Mouse (Mus musculus): ENCODE measurements at regions not wholly inside any gene's neighbourhood (a gene's known extent, or its start where the extent isn't known, plus 50 kb on each side); places are given as distances from the start of the nearest gene placed in this dataset.
A peak's percentile ranks its signal among the peaks of the same experiment; 100 is the strongest.

- H3K27me3 ChIP-seq = no peaks in the 10 kb centered on the region
- no peak overlapping the region for H3K27ac ChIP-seq
- H3K9ac ChIP-seq = no peak overlapping the region
- H3K4me3 ChIP-seq = no peak overlapping the region
- no peak overlapping the region for H3K4me2 ChIP-seq
- 0 out of 2 replicates have a peak, but pooled peaks cover 5% of the 10 kb centered on the region for H3K9me3 ChIP-seq
- no peaks in the 10 kb centered on the region for H3K4me1 ChIP-seq
- no peak for ATAC-seq (ENCODE audit: insufficient number of reproducible peaks, insufficient read depth, low FRiP score, low TSS enrichment, low read depth)
- no peaks in the 10 kb centered on the region; the same call in 1 of the 2 replicates for H3K36me3 ChIP-seq
- WGBS = 75% methylated on average over 3 of the region's 3 CpGs
These were observed 364.5 kb upstream of the Thbs1 start for GRCm38 (mm10) chr2:117747136-117747535.

GRCm38 (mm10) chr2:117748892-117749291, 362.8 kb upstream of the Thbs1 start:
- no peaks in the 10 kb centered on the region for H3K4me1 ChIP-seq
- WGBS = 86% methylated on average over 4 of the region's 4 CpGs
- H3K4me3 ChIP-seq = no peak overlapping the region
- H3K27ac ChIP-seq = no peak overlapping the region
- H3K9me3 ChIP-seq = 0 out of 2 replicates have a peak, but pooled peaks cover 5% of the 10 kb centered on the region
- no peak overlapping the region for H3K9ac ChIP-seq
- ATAC-seq (ENCODE audit: insufficient number of reproducible peaks, insufficient read depth, low FRiP score, low TSS enrichment, low read depth) = no peak
- H3K4me2 ChIP-seq = no peak overlapping the region
- no peaks in the 10 kb centered on the region; the same call in 1 of the 2 replicates for H3K36me3 ChIP-seq
- no peaks in the 10 kb centered on the region for H3K27me3 ChIP-seq

- no peaks in the 10 kb centered on the region for H3K27me3 ChIP-seq
- no peak for ATAC-seq (ENCODE audit: insufficient number of reproducible peaks, insufficient read depth, low FRiP score, low TSS enrichment, low read depth)
- H3K4me2 ChIP-seq = no peak overlapping the region
- no peaks in the 10 kb centered on the region for H3K4me1 ChIP-seq
- no peaks in the 10 kb centered on the region for H3K36me3 ChIP-seq
- no peaks in the 10 kb centered on the region for H3K9me3 ChIP-seq
- H3K4me3 ChIP-seq = no peak overlapping the region
- H3K9ac ChIP-seq = no peak overlapping the region
- H3K27ac ChIP-seq = no peak overlapping the region
- WGBS = 38% methylated on average over 1 of the region's 1 CpGs
These were observed 352.1 kb upstream of the Thbs1 start for GRCm38 (mm10) chr2:117759491-117760013.

GRCm38 (mm10) chr2:117763631-117764030, 348.0 kb upstream of the Thbs1 start:
- 81% methylated on average over 1 of the region's 1 CpGs for WGBS
- no peaks in the 10 kb centered on the region for H3K9me3 ChIP-seq
- no peak overlapping the region for H3K27ac ChIP-seq
- no peaks in the 10 kb centered on the region for H3K36me3 ChIP-seq
- no peaks in the 10 kb centered on the region for H3K4me1 ChIP-seq
- H3K4me2 ChIP-seq = no peak overlapping the region
- H3K9ac ChIP-seq = no peak overlapping the region
- no peak overlapping the region for H3K4me3 ChIP-seq
- no peak for ATAC-seq (ENCODE audit: insufficient number of reproducible peaks, insufficient read depth, low FRiP score, low TSS enrichment, low read depth)
- no peaks in the 10 kb centered on the region for H3K27me3 ChIP-seq

- Histone ChIP-seq H3K4me1 (peaks cover 4% of the 10 kb centered on the region; the same call in 1 of the 2 replicates), H3K9me3 (no peaks in the 10 kb centered on the region), H3K9ac (no peak overlapping the region), H3K4me3 (no peak overlapping the region), H3K36me3 (no peaks in the 10 kb centered on the region), H3K27me3 (no peaks in the 10 kb centered on the region), H3K27ac (no peak overlapping the region), H3K4me2 (no peak overlapping the region)
- 66% methylated on average over 5 of the region's 5 CpGs for WGBS
- ATAC-seq (ENCODE audit: insufficient number of reproducible peaks, insufficient read depth, low FRiP score, low TSS enrichment, low read depth) = no peak
These were observed 346.1 kb upstream of the Thbs1 start for GRCm38 (mm10) chr2:117765572-117765971.

GRCm38 (mm10) chr2:117766450-117766849, 345.2 kb upstream of the Thbs1 start:
- H3K4me2 ChIP-seq = no peak overlapping the region
- no peaks in the 10 kb centered on the region for H3K27me3 ChIP-seq
- H3K4me3 ChIP-seq = no peak overlapping the region
- no peak overlapping the region for H3K9ac ChIP-seq
- no peak for ATAC-seq (ENCODE audit: insufficient number of reproducible peaks, insufficient read depth, low FRiP score, low TSS enrichment, low read depth)
- peaks cover 4% of the 10 kb centered on the region; the same call in 1 of the 2 replicates for H3K4me1 ChIP-seq
- no peaks in the 10 kb centered on the region for H3K9me3 ChIP-seq
- 84% methylated on average over 3 of the region's 3 CpGs for WGBS
- no peaks in the 10 kb centered on the region for H3K36me3 ChIP-seq
- H3K27ac ChIP-seq = no peak overlapping the region

- Histone ChIP-seq H3K4me1 (peaks cover 4% of the 10 kb centered on the region; the same call in 1 of the 2 replicates), H3K4me2 (no peak overlapping the region), H3K36me3 (no peaks in the 10 kb centered on the region), H3K4me3 (no peak overlapping the region), H3K27ac (no peak overlapping the region), H3K9me3 (no peaks in the 10 kb centered on the region), H3K9ac (no peak overlapping the region), H3K27me3 (no peaks in the 10 kb centered on the region)
- WGBS = 35% methylated on average over 7 of the region's 7 CpGs
- ATAC-seq (ENCODE audit: insufficient number of reproducible peaks, insufficient read depth, low FRiP score, low TSS enrichment, low read depth) = no peak
These were observed 342.1 kb upstream of the Thbs1 start for GRCm38 (mm10) chr2:117769402-117770114.

GRCm38 (mm10) chr2:117770115-117770485, 341.6 kb upstream of the Thbs1 start:
- Histone ChIP-seq H3K4me2 (no peak overlapping the region), H3K4me1 (peaks cover 4% of the 10 kb centered on the region; the same call in 1 of the 2 replicates), H3K27me3 (no peaks in the 10 kb centered on the region), H3K4me3 (no peak overlapping the region), H3K9ac (no peak overlapping the region), H3K27ac (no peak overlapping the region), H3K9me3 (no peaks in the 10 kb centered on the region), H3K36me3 (no peaks in the 10 kb centered on the region)
- 77% methylated on average over 3 of the region's 3 CpGs for WGBS
- ATAC-seq (ENCODE audit: insufficient number of reproducible peaks, insufficient read depth, low FRiP score, low TSS enrichment, low read depth) = no peak

GRCm38 (mm10) chr2:117780287-117780686, 331.4 kb upstream of the Thbs1 start:
- 81% methylated on average over 3 of the region's 3 CpGs for WGBS
- H3K27ac ChIP-seq = no peak overlapping the region
- no peaks in the 10 kb centered on the region for H3K9me3 ChIP-seq
- 0 out of 2 replicates have a peak, but pooled peaks cover 5% of the 10 kb centered on the region for H3K4me1 ChIP-seq
- no peaks in the 10 kb centered on the region for H3K27me3 ChIP-seq
- no peak overlapping the region for H3K4me3 ChIP-seq
- H3K4me2 ChIP-seq = no peak overlapping the region
- no peak for ATAC-seq (ENCODE audit: insufficient number of reproducible peaks, insufficient read depth, low FRiP score, low TSS enrichment, low read depth)
- no peaks in the 10 kb centered on the region for H3K36me3 ChIP-seq
- no peak overlapping the region for H3K9ac ChIP-seq

GRCm38 (mm10) chr2:117780816-117781215, 330.9 kb upstream of the Thbs1 start:
- H3K4me2 ChIP-seq = no peak overlapping the region
- H3K27ac ChIP-seq = no peak overlapping the region
- H3K4me1 ChIP-seq = 0 out of 2 replicates have a peak, but pooled peaks cover 5% of the 10 kb centered on the region
- no peaks in the 10 kb centered on the region for H3K9me3 ChIP-seq
- 71% methylated on average over 7 of the region's 7 CpGs for WGBS
- H3K9ac ChIP-seq = no peak overlapping the region
- H3K36me3 ChIP-seq = no peaks in the 10 kb centered on the region
- no peak overlapping the region for H3K4me3 ChIP-seq
- no peaks in the 10 kb centered on the region for H3K27me3 ChIP-seq
- ATAC-seq (ENCODE audit: insufficient number of reproducible peaks, insufficient read depth, low FRiP score, low TSS enrichment, low read depth) = no peak

- H3K4me2 ChIP-seq = no peak overlapping the region
- H3K27ac ChIP-seq = no peak overlapping the region
- no peak for ATAC-seq (ENCODE audit: insufficient number of reproducible peaks, insufficient read depth, low FRiP score, low TSS enrichment, low read depth)
- WGBS = 76% methylated on average over 1 of the region's 1 CpGs
- no peaks in the 10 kb centered on the region for H3K36me3 ChIP-seq
- H3K9me3 ChIP-seq = no peaks in the 10 kb centered on the region
- no peak overlapping the region for H3K4me3 ChIP-seq
- H3K4me1 ChIP-seq = no peaks in the 10 kb centered on the region
- no peak overlapping the region for H3K9ac ChIP-seq
- H3K27me3 ChIP-seq = peaks cover 4% of the 10 kb centered on the region
These were observed 324.4 kb upstream of the Thbs1 start for GRCm38 (mm10) chr2:117787321-117787720.

- WGBS = 24% methylated on average over 1 of the region's 1 CpGs
- H3K36me3 ChIP-seq = no peaks in the 10 kb centered on the region
- H3K27ac ChIP-seq = peak overlapping the region; percentile 76
- peaks cover 4% of the 10 kb centered on the region for H3K27me3 ChIP-seq
- H3K9me3 ChIP-seq = no peaks in the 10 kb centered on the region
- no peak overlapping the region for H3K9ac ChIP-seq
- H3K4me1 ChIP-seq = peaks cover 28% of the 10 kb centered on the region
- ATAC-seq (ENCODE audit: insufficient number of reproducible peaks, insufficient read depth, low FRiP score, low TSS enrichment, low read depth) = no peak
- H3K4me2 ChIP-seq = no peak overlapping the region
- H3K4me3 ChIP-seq = no peak overlapping the region
These were observed 317.4 kb upstream of the Thbs1 start for GRCm38 (mm10) chr2:117794285-117794684.
